Mouse (Mus musculus) forebrain, embryonic 12.5 days (tissue): ENCODE measurements at regions not wholly inside any gene's neighbourhood (a gene's known extent, or its start where the extent isn't known, plus 50 kb on each side); places are given as distances from the start of the nearest gene placed in this dataset.

ENCODE experiments used
- ATAC-seq: fragments of 200-750 bp; cut with Nextera tagmentation; 2 replicates; pipeline ENCODE4 v1.8.0; 2017; ENCODE audit warnings: moderate TSS enrichment; ENCODE audit not compliant: low FRiP score
- H3K27ac ChIP-seq: fragments of 300-500 bp; sonication (generic); 2 replicates; pipeline ENCODE4 v1.5.1; 2016; ENCODE audit warnings: mild to moderate bottlenecking
- H3K27me3 ChIP-seq: fragments of 300-500 bp; sonication (generic); 2 replicates; pipeline ENCODE4 v1.6.1; 2016; ENCODE audit warnings: mild to moderate bottlenecking
- H3K36me3 ChIP-seq: fragments of 300-500 bp; sonication (generic); replicated peaks from 2 replicates; pipeline ENCODE4 v1.6.1; 2016; ENCODE audit warnings: mild to moderate bottlenecking
- H3K4me1 ChIP-seq: fragments of 300-500 bp; sonication (generic); 2 replicates; pipeline ENCODE4 v1.6.1; 2016
- H3K4me2 ChIP-seq: fragments of 300-500 bp; sonication (generic); 2 replicates; pipeline ENCODE4 v1.6.1; 2016; ENCODE audit warnings: mild to moderate bottlenecking, moderate library complexity
- H3K4me3 ChIP-seq: fragments of 300-500 bp; sonication (generic); replicated peaks from 2 replicates; pipeline ENCODE4 v1.5.1; 2016; ENCODE audit warnings: mild to moderate bottlenecking
- H3K9ac ChIP-seq: fragments of 300-500 bp; sonication (generic); 2 replicates; pipeline ENCODE4 v1.6.1; 2016; ENCODE audit warnings: mild to moderate bottlenecking
- H3K9me3 ChIP-seq: fragments of 300-500 bp; sonication (generic); 2 replicates; pipeline ENCODE4 v1.6.1; 2016
- WGBS: fragments of 180-500 bp; shearing (Covaris S2); methylation state at CpG from one replicate; pipeline ENCODE4 v1.1.7; 2016; 5-methylcytosine and 5-hydroxymethylcytosine counted together

DNA sequence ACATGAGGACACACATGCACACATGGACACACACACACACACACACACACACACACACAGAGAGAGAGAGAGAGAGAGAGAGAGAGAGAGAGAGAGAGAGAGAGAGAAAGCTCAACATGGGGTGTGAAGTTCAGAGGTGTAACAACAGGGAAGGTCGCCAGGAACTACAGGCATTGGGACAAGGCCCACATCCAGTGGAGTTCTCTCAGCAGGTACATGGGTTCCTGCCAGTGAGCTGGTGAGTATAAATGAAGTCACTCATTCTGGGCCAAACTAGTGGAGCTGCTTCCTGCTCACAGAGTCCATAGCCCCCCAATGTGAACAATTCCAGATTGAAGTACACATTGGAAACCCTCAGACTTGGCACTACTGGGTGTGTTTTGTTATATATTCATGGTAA lies 366.3 kb downstream of the Fat4 start:
- no peak overlapping the region for H3K27ac ChIP-seq
- ATAC-seq: no peak
- no peaks in the 10 kb centered on the region for H3K36me3 ChIP-seq
- H3K9ac ChIP-seq: no peak overlapping the region
- H3K4me2 ChIP-seq: no peak overlapping the region
- H3K27me3 ChIP-seq: no peaks in the 10 kb centered on the region
- H3K4me1 ChIP-seq: peaks cover 9% of the 10 kb centered on the region; the same call in 1 of the 2 replicates
- no peaks in the 10 kb centered on the region for H3K9me3 ChIP-seq
- 64% methylated on average over 1 of the region's 1 CpGs for WGBS
- no peak overlapping the region for H3K4me3 ChIP-seq

DNA sequence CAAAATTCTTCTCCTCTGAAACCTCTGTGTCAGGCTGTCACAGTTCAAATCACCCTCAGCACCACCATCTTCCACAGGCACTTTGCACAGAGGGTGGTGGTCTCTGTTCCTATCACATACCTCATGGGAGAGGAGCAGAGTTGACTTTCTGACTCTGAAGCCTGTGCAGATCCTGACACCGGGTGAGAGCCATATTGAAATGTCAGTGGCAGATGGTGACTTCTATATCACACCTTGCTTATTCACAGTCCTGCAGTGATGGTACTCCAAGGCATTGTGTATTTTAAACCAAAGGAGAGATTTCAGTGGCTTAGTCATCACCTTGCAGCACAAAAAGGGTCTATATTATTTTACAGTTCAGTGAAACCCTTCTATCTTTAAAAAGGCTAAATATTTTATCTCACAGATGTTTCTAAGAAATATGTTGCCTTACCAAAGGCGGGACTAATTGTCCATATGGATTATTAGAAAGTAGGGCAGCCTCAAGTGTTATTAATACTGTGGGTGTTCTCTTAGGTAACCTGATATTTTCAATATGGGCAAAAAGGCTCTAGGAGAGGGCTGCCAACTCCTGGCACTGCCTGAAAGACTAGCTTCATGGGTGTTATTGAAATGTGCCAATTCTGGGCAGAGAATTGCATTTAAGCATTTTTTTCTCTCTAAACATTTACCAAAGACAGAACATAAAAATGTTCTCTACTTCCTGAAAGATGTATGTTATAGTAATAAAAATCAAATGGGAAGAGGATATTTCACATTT lies 378.1 kb downstream of the Fat4 start:
- 79% methylated on average over 2 of the region's 2 CpGs for WGBS

DNA sequence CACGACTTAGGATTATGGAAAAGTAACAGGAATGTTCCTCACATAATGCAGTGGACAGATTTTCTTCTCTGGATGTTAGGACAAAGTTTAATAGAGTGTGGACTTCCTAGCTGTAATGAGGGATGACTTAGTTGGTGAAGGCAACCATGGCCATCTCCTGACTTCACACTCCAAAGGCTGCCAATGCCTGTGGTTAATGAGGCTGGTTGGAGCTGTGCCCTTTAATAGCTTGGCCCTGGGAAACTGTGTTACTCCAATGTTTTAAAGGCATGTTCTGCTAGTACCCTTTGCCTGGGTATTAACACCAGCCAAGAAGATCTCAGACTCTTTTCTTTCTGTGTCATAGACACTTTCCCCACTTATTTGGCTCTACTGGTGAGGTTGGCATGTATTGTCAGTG lies 378.9 kb downstream of the Fat4 start:
- Histone ChIP-seq H3K4me3 (no peak overlapping the region), H3K9ac (no peak overlapping the region), H3K4me2 (no peak overlapping the region), H3K9me3 (no peaks in the 10 kb centered on the region), H3K27ac (no peak overlapping the region), H3K27me3 (no peaks in the 10 kb centered on the region), H3K36me3 (no peaks in the 10 kb centered on the region), H3K4me1 (no peaks in the 10 kb centered on the region)
- 92% methylated on average over 1 of the region's 1 CpGs for WGBS
- ATAC-seq: no peak

More for the DNA sequence above, 378.1 kb downstream of the Fat4 start:
- H3K27ac ChIP-seq: no peak overlapping the region
- no peak overlapping the region for H3K4me3 ChIP-seq
- no peaks in the 10 kb centered on the region for H3K36me3 ChIP-seq
- ATAC-seq: no peak
- no peaks in the 10 kb centered on the region for H3K9me3 ChIP-seq
- H3K4me1 ChIP-seq: no peaks in the 10 kb centered on the region
- no peak overlapping the region for H3K9ac ChIP-seq
- no peaks in the 10 kb centered on the region for H3K27me3 ChIP-seq
- no peak overlapping the region for H3K4me2 ChIP-seq

DNA sequence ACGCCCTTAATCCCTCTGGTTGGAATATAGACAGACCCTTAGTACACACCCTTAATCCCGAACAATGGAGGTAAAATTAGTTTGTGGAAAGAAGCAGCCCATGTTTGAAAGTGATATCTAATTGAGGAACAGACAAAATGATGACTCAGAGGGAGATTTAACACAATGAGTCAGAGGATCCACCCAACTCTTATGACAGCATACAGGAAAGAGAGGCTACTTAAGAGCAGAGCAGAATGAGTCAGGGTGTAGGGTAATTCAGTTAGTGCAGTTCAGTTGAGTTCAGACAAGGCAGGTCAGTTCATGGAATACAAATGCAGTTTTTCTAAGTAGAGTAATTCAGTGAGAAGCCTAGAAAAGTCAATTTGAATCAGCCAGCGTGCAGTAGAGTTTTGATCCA lies 382.6 kb downstream of the Fat4 start:
- Histone ChIP-seq H3K4me3 (no peak overlapping the region), H3K27me3 (no peaks in the 10 kb centered on the region), H3K27ac (no peak overlapping the region), H3K4me2 (no peak overlapping the region), H3K9me3 (no peaks in the 10 kb centered on the region), H3K36me3 (no peaks in the 10 kb centered on the region), H3K9ac (no peak overlapping the region), H3K4me1 (peaks cover 3% of the 10 kb centered on the region; the same call in 1 of the 2 replicates)
- ATAC-seq: no peak
- WGBS: 85% methylated on average over 3 of the region's 3 CpGs

DNA sequence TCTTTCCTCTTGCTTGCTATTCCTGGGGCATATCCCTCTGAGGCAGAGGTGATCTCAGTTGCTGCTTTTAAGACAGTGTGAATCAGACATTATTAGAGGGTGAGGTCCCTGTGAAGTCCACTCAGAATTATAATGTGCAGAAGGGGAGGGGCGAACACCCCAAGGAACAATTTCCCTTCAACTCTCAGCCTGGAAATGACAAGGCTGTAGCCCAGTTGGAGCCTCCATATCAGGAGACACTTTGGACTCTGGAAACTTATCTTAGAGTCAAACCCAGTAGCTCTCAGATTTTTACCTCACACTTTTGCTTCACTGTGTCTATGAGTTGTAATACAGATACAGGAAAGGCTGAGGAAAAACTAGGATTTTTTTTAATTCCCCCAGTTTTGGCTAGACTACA lies 385.9 kb downstream of the Fat4 start:
- Histone ChIP-seq H3K27me3 (no peaks in the 10 kb centered on the region), H3K36me3 (no peaks in the 10 kb centered on the region), H3K9ac (no peak overlapping the region), H3K4me1 (peaks cover 3% of the 10 kb centered on the region; the same call in 1 of the 2 replicates), H3K4me3 (no peak overlapping the region), H3K27ac (no peak overlapping the region), H3K4me2 (no peak overlapping the region), H3K9me3 (no peaks in the 10 kb centered on the region)
- 88% methylated on average over 1 of the region's 1 CpGs for WGBS
- ATAC-seq: no peak

DNA sequence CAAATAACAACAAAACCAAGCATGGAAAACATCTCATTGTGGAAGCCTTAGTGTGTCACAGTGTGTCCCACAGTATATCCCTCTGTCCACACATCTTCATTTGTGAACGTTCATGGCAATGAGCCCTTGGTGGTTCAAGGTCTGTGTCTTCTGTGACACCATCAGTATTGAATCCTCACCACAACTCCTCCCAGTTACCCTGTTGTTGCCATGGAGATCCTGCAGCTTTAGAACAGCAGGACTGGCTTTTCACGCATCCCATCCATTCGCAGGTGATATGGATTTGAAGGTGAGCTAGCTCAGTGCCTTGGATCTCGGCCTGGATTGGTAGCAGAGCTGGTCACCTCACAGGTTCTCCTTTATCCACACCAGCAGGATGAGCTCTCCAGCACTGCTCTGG lies 390.2 kb downstream of the Fat4 start:
- no peak overlapping the region for H3K4me3 ChIP-seq
- H3K9me3 ChIP-seq: no peaks in the 10 kb centered on the region
- H3K27me3 ChIP-seq: no peaks in the 10 kb centered on the region
- H3K27ac ChIP-seq: no peak overlapping the region
- WGBS: 78% methylated on average over 4 of the region's 4 CpGs
- H3K4me2 ChIP-seq: no peak overlapping the region
- no peak overlapping the region for H3K9ac ChIP-seq
- H3K4me1 ChIP-seq: peaks cover 3% of the 10 kb centered on the region; the same call in 1 of the 2 replicates
- no peak for ATAC-seq
- H3K36me3 ChIP-seq: no peaks in the 10 kb centered on the region

DNA sequence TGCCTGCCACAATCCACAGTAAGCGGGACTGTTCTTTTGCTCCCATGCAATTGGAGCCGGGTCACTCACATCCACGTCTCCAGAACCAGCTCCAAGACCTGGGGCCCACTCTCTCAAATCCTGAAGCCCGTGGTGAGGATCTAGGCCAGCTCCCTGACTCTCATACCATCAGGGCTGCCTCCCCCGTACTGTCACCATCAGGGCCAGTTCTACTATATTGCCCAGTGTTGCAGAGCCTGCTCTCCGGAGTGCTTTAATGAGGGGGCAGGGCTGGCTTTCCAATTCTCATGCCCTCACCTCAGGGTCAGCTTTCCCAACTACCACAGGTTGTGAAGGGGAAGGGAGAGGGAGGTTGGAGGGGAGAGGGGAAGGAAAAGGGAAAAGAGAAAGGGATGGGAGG lies 390.6 kb downstream of the Fat4 start:
- 80% methylated on average over 6 of the region's 6 CpGs for WGBS
- no peak overlapping the region for H3K9ac ChIP-seq

DNA sequence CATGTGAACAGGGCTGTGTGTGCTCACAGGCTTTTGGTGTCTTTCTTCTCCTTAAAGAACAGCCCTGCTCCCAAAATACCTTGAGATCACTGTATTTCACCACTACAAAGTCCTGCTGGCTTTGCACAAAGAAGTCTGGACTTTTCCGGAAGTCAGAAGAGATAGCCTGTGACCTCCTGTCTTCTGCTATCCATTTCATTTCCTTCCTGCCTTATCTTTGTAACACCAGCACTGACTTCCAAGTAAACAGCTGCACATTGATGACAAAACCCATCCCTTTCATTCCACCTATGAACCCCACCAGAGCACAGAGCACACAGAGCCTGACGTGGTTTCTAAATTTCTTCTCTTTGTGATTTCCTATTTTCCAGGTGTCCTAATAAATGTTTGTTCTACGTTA lies 408.5 kb downstream of the Fat4 start:
- no peaks in the 10 kb centered on the region for H3K36me3 ChIP-seq
- no peaks in the 10 kb centered on the region for H3K27me3 ChIP-seq
- ATAC-seq: no peak
- H3K4me2 ChIP-seq: no peak overlapping the region
- no peak overlapping the region for H3K27ac ChIP-seq
- no peak overlapping the region for H3K9ac ChIP-seq
- no peak overlapping the region for H3K4me3 ChIP-seq
- no peaks in the 10 kb centered on the region for H3K4me1 ChIP-seq
- no peaks in the 10 kb centered on the region for H3K9me3 ChIP-seq
- WGBS: 87% methylated on average over 3 of the region's 3 CpGs

More for the DNA sequence above, 390.6 kb downstream of the Fat4 start:
- peaks cover 3% of the 10 kb centered on the region; the same call in 1 of the 2 replicates for H3K4me1 ChIP-seq
- H3K9me3 ChIP-seq: no peaks in the 10 kb centered on the region
- no peak overlapping the region for H3K27ac ChIP-seq
- no peaks in the 10 kb centered on the region for H3K36me3 ChIP-seq
- ATAC-seq: no peak
- H3K4me2 ChIP-seq: no peak overlapping the region
- H3K4me3 ChIP-seq: no peak overlapping the region
- no peaks in the 10 kb centered on the region for H3K27me3 ChIP-seq

DNA sequence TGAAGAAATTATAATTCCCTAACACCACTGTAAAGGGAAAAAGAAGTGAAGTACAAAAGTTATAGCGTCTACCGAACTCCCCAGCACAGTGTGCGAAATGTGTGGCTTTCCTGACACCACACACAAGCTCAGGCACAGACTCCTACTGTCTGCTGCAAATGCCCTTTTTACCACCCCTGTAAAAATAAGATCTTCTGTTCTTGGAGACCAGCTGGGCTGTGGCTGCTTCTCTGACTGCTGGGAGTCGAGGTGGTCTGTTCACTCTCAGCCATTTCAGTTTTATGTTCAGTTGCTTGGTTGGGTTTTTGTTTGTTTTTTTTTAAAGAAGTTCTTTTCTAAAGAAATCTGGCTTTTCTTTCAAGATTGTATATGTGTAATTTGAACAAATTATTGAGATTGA lies 409.5 kb downstream of the Fat4 start:
- Histone ChIP-seq H3K4me2 (no peak overlapping the region), H3K4me3 (no peak overlapping the region), H3K9ac (no peak overlapping the region), H3K9me3 (no peaks in the 10 kb centered on the region), H3K36me3 (no peaks in the 10 kb centered on the region), H3K4me1 (no peaks in the 10 kb centered on the region), H3K27me3 (no peaks in the 10 kb centered on the region), H3K27ac (no peak overlapping the region)
- ATAC-seq: no peak
- WGBS: 85% methylated on average over 4 of the region's 4 CpGs

DNA sequence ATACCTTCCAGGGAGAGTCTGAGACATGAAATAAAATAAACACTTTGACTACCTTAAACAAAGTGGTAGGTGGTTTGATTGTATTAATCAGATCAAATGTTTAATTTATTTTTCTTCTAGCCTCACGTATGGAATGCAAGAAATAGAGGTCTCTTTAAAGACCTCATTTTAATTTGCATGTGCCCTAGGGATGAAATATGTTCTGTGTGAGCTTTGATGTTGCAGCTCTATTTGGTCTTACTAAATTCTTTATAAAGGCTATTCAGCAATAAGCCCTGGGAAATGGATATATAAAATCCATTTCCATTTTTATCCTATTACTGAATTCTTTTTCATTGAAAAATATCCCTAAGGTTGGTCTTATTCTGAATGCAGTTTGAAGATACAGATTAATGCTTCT lies 422.7 kb downstream of the Fat4 start:
- H3K4me1 ChIP-seq: no peaks in the 10 kb centered on the region
- no peaks in the 10 kb centered on the region for H3K9me3 ChIP-seq
- H3K9ac ChIP-seq: no peak overlapping the region
- no peaks in the 10 kb centered on the region for H3K36me3 ChIP-seq
- H3K27me3 ChIP-seq: no peaks in the 10 kb centered on the region
- WGBS: 73% methylated on average over 1 of the region's 1 CpGs
- no peak overlapping the region for H3K27ac ChIP-seq
- no peak for ATAC-seq
- no peak overlapping the region for H3K4me3 ChIP-seq
- no peak overlapping the region for H3K4me2 ChIP-seq

DNA sequence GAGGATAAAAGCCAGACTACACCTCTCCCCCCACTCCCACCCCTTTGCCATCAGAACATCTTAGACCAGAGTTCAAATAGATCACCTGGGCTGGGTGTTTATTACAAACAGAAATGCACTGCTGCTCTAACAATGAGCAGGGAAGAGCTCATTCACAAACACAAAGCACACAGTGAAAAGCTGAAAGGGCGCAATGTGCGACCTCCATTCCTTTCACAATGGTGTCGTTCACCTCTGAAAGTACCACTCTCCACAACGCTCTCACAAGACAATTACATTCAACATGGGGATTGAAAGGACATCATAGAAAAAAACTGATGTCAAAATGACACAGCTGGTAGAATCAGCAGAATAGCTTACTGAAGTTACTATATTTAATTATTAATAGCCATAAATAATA lies 426.8 kb downstream of the Fat4 start:
- Histone ChIP-seq H3K9ac (no peak overlapping the region), H3K27me3 (no peaks in the 10 kb centered on the region), H3K27ac (no peak overlapping the region), H3K9me3 (no peaks in the 10 kb centered on the region), H3K4me2 (no peak overlapping the region), H3K4me3 (no peak overlapping the region), H3K36me3 (no peaks in the 10 kb centered on the region), H3K4me1 (no peaks in the 10 kb centered on the region)
- no peak for ATAC-seq
- WGBS: 53% methylated on average over 4 of the region's 4 CpGs

DNA sequence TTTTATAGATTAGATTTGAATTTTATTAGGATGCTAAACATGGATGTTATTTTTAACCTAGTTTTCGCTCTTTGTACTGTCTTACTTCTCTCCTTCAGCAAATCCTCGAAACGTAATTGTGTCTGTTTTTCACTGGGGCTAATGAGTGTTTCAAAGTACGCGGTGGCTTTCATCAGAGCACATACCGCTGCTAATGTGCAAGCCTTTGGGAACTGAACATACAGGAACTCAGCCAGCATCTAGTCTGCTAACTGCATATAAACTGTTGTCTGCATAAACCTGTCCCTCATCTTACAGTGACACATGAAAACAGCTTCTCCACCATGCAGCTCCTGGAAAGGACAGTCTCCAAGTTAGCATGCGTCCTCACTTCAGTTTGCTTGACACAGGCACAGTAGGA lies 434.1 kb downstream of the Fat4 start:
- Histone ChIP-seq H3K4me3 (no peak overlapping the region), H3K9me3 (no peaks in the 10 kb centered on the region), H3K4me1 (0 out of 2 replicates have a peak, but pooled peaks cover 3% of the 10 kb centered on the region), H3K4me2 (no peak overlapping the region), H3K27ac (no peak overlapping the region), H3K9ac (no peak overlapping the region), H3K27me3 (no peaks in the 10 kb centered on the region), H3K36me3 (no peaks in the 10 kb centered on the region)
- 70% methylated on average over 7 of the region's 7 CpGs for WGBS
- no peak for ATAC-seq

DNA sequence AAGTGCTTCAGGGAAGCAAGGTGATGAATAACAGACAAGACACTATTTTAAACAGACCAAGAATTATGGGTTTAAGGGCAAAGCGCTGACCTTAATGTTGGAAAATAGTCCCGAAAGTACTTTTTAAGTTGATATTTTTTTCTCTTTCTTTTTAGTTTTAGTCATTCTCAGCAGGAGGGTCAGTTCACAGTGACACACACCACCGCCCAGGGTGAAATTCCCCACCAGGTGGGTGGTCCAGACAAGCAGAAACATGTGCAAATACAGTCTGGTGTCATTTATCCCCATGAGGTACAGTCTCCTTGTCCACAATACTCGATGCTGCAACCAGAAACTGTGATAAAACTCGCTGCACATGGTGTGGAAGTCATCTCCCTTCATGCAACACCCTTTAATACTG lies 435.5 kb downstream of the Fat4 start:
- no peak for ATAC-seq
- H3K4me3 ChIP-seq: no peak overlapping the region
- H3K36me3 ChIP-seq: no peaks in the 10 kb centered on the region
- 76% methylated on average over 5 of the region's 5 CpGs for WGBS
- no peaks in the 10 kb centered on the region for H3K9me3 ChIP-seq
- H3K9ac ChIP-seq: no peak overlapping the region
- 0 out of 2 replicates have a peak, but pooled peaks cover 3% of the 10 kb centered on the region for H3K4me1 ChIP-seq
- H3K27ac ChIP-seq: no peak overlapping the region
- H3K4me2 ChIP-seq: no peak overlapping the region
- no peaks in the 10 kb centered on the region for H3K27me3 ChIP-seq
